Mouse (Mus musculus) stomach, postnatal 0 days (tissue): ENCODE measurements around the gene Dnajc5.

Source experiments
- CTCF ChIP-seq: IDR thresholded peaks from 2 replicates; pipeline ENCODE4 v1.5.1; 2016; ENCODE audit warnings: antibody characterized with exemption, low read depth, mild to moderate bottlenecking, moderate library complexity
- EP300 ChIP-seq: optimal IDR thresholded peaks from 2 replicates; pipeline ENCODE3; 2016; ENCODE audit warnings: antibody characterized with exemption

- TF ChIP-seq CTCF (peak; percentile 76), EP300 (no peak)
These were observed 2.5 kb downstream of the Dnajc5 start for GRCm38 (mm10) chr2:181522811-181523210.
